Mouse (Mus musculus) lung, postnatal 10 days (tissue): ENCODE measurements around the gene Isyna1.
A peak's percentile ranks its signal among the peaks of the same experiment; 100 is the strongest.
"Not testable (repeated sequence)": the region's sequence is repeated elsewhere in the genome, so short reads cannot be mapped to it uniquely, and the experiment has no call there.

Experiments used
- DNase-seq: peaks from one replicate; pipeline ENCODE4 v3.0.0; 2021

The Isyna1 gene

GRCm38 (mm10) chr8:70577207-70577606 is 17.0 kb upstream of the Isyna1 start:
- DNase-seq = no peak

GRCm38 (mm10) chr8:70583476-70584387 is 10.4 kb upstream of the Isyna1 start:
- no peak for DNase-seq

GRCm38 (mm10) chr8:70584606-70585257 is 9.4 kb upstream of the Isyna1 start:
- DNase-seq = no peak

GRCm38 (mm10) chr8:70585258-70585652 is 8.9 kb upstream of the Isyna1 start:
- peak; percentile 77 for DNase-seq

DNA sequence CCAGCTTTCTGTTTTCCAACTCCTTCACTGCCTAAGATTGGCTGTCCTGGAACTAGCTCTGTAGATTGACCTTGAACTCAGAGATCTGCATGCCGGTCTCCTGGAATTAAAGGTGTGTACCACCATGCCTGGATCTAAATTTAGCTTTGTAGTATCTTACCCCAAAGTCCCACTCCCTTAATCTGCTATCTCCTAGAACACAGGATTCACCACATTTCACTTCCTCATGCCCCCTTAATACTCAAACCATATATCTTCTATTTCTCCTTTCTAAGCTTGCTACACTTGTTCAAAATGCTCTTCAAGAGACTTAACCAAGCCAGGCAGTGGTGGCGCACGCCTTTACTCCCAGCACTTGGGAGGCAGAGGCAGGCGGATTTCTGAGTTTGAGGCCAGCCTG is 6.2 kb upstream of the Isyna1 start:
- not testable (repeated sequence) for DNase-seq

- DNase-seq = no peak
These were observed 2.6 kb upstream of the Isyna1 start for GRCm38 (mm10) chr8:70591569-70591968.

- peak; percentile 67 for DNase-seq
These were observed 1.0 kb upstream of the Isyna1 start for GRCm38 (mm10) chr8:70593173-70593572.

- peak; percentile 47 for DNase-seq
These were observed 720 bp downstream of the Isyna1 start for GRCm38 (mm10) chr8:70594621-70595564.

GRCm38 (mm10) chr8:70595811-70596210 is 1.6 kb downstream of the Isyna1 start:
- DNase-seq = no peak

GRCm38 (mm10) chr8:70596216-70596615 is 2.0 kb downstream of the Isyna1 start:
- no peak for DNase-seq

- no peak for DNase-seq
These were observed 2.7 kb downstream of the Isyna1 start for GRCm38 (mm10) chr8:70596775-70597416.

- DNase-seq = no peak
These were observed 3.5 kb downstream of the Isyna1 start for GRCm38 (mm10) chr8:70597417-70598272.

GRCm38 (mm10) chr8:70598283-70598682 is 4.1 kb downstream of the Isyna1 start:
- peak; percentile 89 for DNase-seq

GRCm38 (mm10) chr8:70598722-70599121 is 4.5 kb downstream of the Isyna1 start:
- DNase-seq = peak; percentile 46

- DNase-seq = no peak
These were observed 5.5 kb downstream of the Isyna1 start for GRCm38 (mm10) chr8:70599507-70600290.

DNA sequence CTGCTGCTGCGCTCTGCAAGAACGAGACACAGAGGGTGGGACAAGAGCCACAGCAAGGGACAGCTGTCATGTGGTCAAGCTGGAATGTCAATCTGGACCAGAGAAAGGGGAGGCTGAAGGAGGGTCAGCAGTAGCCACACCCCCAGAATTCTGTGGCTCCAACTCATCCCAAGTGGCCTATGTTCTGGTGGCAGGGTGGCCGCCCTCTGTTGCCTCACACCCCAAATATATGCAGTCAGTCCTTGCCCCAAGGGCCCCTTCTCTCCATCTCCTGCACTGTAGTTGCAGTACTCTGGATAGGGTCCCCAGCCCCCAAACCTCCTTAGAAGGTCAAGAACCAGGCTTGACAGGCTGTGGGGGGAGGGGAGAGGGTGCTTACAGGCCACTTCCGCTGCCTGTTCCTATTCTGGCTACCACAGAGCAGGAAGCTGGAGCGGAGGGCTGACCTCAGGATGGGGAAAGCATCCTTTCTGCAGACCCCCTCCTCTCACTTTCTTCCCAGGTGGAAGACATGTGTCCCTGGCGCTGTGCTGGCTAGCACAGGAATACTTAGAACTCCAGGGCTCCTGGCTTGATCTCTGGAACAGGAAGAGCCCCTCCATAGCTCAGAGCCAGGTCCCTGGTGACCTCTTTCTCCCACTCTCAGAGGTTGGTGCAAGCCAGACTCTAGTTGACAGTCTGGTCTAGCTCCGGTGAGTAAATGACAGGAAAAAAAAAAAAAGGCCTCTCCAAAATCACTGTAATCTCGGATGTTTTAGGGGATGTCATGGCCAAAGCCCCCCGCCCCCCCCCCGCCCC is 6.5 kb downstream of the Isyna1 start:
- DNase-seq = peak; percentile 75

- DNase-seq = peak; percentile 91
These were observed 7.1 kb downstream of the Isyna1 start for GRCm38 (mm10) chr8:70601271-70601649.

DNA sequence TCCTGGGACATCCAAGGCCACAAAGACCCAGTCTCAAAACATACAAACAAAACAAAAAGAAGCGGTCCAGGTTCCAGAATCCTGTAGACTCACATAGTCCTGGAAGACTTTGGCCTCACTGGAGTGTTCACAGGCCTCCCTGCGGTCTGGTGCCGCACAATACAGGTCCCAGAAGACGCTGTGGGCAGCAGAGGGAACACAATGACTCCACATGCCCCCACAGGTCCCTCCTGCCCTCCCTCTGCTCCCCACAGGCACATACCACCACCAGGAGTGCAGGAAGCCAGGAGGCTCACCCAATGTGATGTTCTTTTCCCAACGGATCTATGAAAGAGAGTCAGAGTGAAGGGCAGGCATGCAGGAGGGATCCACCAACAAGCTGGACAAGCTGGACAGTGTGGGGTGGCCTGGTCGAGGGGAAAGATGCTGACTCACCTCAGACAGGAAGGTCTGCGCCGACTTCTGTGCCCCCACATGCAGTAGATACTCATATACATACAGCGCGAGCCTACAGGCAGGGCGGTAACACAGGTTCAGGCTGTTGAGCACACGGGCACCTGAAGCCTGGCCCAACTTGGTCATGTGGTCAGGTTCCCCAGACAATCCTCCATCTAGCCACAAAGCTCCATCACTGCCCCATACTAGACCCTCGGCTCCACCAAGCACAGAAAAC is 8.1 kb downstream of the Isyna1 start:
- no peak for DNase-seq

DNA sequence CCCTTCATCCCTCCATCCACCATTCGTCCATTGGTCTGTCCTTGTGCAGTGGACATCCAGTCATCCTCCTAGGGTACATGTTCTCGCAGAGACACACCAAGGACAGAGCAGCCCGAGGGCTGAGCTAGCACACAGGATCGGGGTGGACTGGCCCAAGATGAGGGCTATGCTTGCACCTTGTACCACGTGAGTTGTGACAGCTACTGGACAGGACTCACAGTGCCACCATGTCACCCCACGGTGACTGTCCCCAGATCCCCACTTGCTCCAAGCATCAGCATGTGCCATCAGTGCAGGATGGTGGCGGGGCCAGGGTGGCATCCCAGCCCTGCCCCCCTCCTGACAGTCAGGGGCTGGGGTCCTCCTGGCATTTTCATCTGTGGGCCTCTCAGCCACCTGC is 10.4 kb downstream of the Isyna1 start:
- no peak for DNase-seq
